Mouse (Mus musculus): ENCODE measurements around the gene Il18bp. TPM values are rescaled to one million over a fixed set of nuclear protein-coding genes. Genes with fewer than 3 reads are reported as not detected.

Il18bp gene
- polyA plus RNA-seq, 1 experiment: 14.4 TPM

Other genes with a start within 250 kb of the Il18bp start
- gene Phox2a, start 200.4 kb downstream of the Il18bp start, polyA plus RNA-seq (2012; rRNA removed): not detected in 2 replicates
- gene Inppl1, start 180.5 kb downstream of the Il18bp start, polyA plus RNA-seq (2012; rRNA removed): 34.3 and 38.8 TPM in 2 replicates
- 1.2 and 2.3 TPM in 2 replicates for gene Folr2, start 161.5 kb downstream of the Il18bp start, polyA plus RNA-seq (2012; rRNA removed)
- 60.4 and 69.4 TPM in 2 replicates for gene Anapc15, start 155.0 kb downstream of the Il18bp start, polyA plus RNA-seq (2012; rRNA removed)
- 1.1 and 2.1 TPM in 2 replicates for gene Folr1, start 147.9 kb downstream of the Il18bp start, polyA plus RNA-seq (2012; rRNA removed)
- gene Lamtor1, start 112.8 kb downstream of the Il18bp start, polyA plus RNA-seq (2012; rRNA removed): 186 and 205 TPM in 2 replicates
- gene Tomt, start 112.3 kb downstream of the Il18bp start, polyA plus RNA-seq (2012; rRNA removed): 0.27 and 0.28 TPM in 2 replicates
- gene Lrrc51, start 84.8 kb downstream of the Il18bp start, polyA plus RNA-seq (2012; rRNA removed): 12.3 and 12.8 TPM in 2 replicates
- gene Numa1, start 84.6 kb downstream of the Il18bp start, polyA plus RNA-seq (2012; rRNA removed): 65.6 and 68.8 TPM in 2 replicates
- gene Rnf121, start 46.8 kb upstream of the Il18bp start, polyA plus RNA-seq (2012; rRNA removed): 56.4 and 67.1 TPM in 2 replicates
- gene Xndc1, start 46.8 kb upstream of the Il18bp start, polyA plus RNA-seq (2012; rRNA removed): 36.2 and 42.7 TPM in 2 replicates
- 3.9 and 4.3 TPM in 2 replicates for gene Xntrpc, start 47.0 kb upstream of the Il18bp start, polyA plus RNA-seq (2012; rRNA removed)
- gene Trpc2, start 64.4 kb upstream of the Il18bp start, polyA plus RNA-seq (2012; rRNA removed): 1.8 and 2.0 TPM in 2 replicates
- 0.12 and 0.13 TPM in 2 replicates for gene Art1, start 83.1 kb upstream of the Il18bp start, polyA plus RNA-seq (2012; rRNA removed)
- gene Art5, start 90.8 kb upstream of the Il18bp start, polyA plus RNA-seq (2012; rRNA removed): 0.34 and 0.50 TPM in 2 replicates
- gene Chrna10, start 98.1 kb upstream of the Il18bp start, polyA plus RNA-seq (2012; rRNA removed): 8.6 and 10.8 TPM in 2 replicates
- 18.8 and 19.7 TPM in 2 replicates for gene Nup98, start 191.5 kb upstream of the Il18bp start, polyA plus RNA-seq (2012; rRNA removed)
- gene Pgap2, start 191.5 kb upstream of the Il18bp start, polyA plus RNA-seq (2012; rRNA removed): 26.0 and 27.4 TPM in 2 replicates
- 35.8 and 41.8 TPM in 2 replicates for gene Rhog, start 237.4 kb upstream of the Il18bp start, polyA plus RNA-seq (2012; rRNA removed)
- 78.3 and 82.5 TPM in 2 replicates for gene Stim1, start 249.1 kb upstream of the Il18bp start, polyA plus RNA-seq (2012; rRNA removed)